In genomic region chr5:127436836-127437235, GRCm38 (mm10) we compare ENCODE assay signal across 14 mouse cellular contexts.
"Had no signal": no experiment of that assay in that cellular context is flagged by ENCODE, and none has a peak within 500 bp of the region (broad histone marks: within the 10 kb centered on the region; RNA-seq: fewer than 3 reads in every experiment).

No protein-coding gene starts in this region.

- DNase-seq: kidney, adult 8-10 months; kidney, postnatal 25 days; liver; lung, adult 2 months; lung, postnatal 4 days; thymus, adult 2 months; thymus, postnatal 25 days had no signal

- H3K36me3 ChIP-seq: limb, embryonic 12.5 days; midbrain, embryonic 15.5 days; neural tube, embryonic 12.5 days; stomach, embryonic 15.5 days had no signal

- H3K4me3 ChIP-seq: left cerebral cortex, adult 2 months; limb, embryonic 12.5 days; midbrain, embryonic 15.5 days; neural tube, embryonic 12.5 days; stomach, embryonic 15.5 days had no signal

- H3K4me1 ChIP-seq: limb, embryonic 12.5 days; megakaryocyte, embryonic 14.5 days; neural tube, embryonic 12.5 days; stomach, embryonic 15.5 days had no signal

- H3K27me3 ChIP-seq: limb, embryonic 12.5 days; megakaryocyte, embryonic 14.5 days; midbrain, embryonic 15.5 days; neural tube, embryonic 12.5 days; stomach, embryonic 15.5 days had no signal

- H3K9me3 ChIP-seq: midbrain, embryonic 15.5 days; stomach, embryonic 15.5 days had no signal

- H3K27ac ChIP-seq: left cerebral cortex, adult 2 months; limb, embryonic 12.5 days; liver, embryonic 14.5 days; midbrain, embryonic 15.5 days; neural tube, embryonic 12.5 days; stomach, embryonic 15.5 days had no signal
